Mouse (Mus musculus): ENCODE data around the gene Ptprh. TPM values are rescaled to one million over a fixed set of nuclear protein-coding genes. Genes with fewer than 3 reads are reported as not detected.

Gene Ptprh
- total and polyA plus RNA-seq, 3 experiments = not detected

GRCm38 (mm10) chr7:4556256-4557166 lies 47.3 kb downstream of the Ptprh start:
- H3K79me2 ChIP-seq (replicated peaks; ENCODE audit: control insufficient read depth, extremely low read depth, insufficient read depth, poor library complexity, severe bottlenecking) = no peaks in the 10 kb centered on the region
- TF ChIP-seq CHD1 (IDR thresholded peaks at IDR 0.05; ENCODE audit: low read depth, low read length) = no peak
- peak; percentile 48; the same call in 1 of the 2 replicates for TF ChIP-seq ELF1 (IDR thresholded peaks at IDR 0.05; ENCODE audit: low read depth, low read length)
- 0 out of 2 replicates have a peak, but pooled peaks have one; percentile 20 for TF ChIP-seq TCF12 (IDR thresholded peaks at IDR 0.05; ENCODE audit: low read depth, low read length)
- TF ChIP-seq IRF4 (IDR thresholded peaks at IDR 0.05; ENCODE audit: low read depth, low read length) = peak; percentile 32; the same call in 1 of the 2 replicates
- TF ChIP-seq RAD21 (IDR thresholded peaks at IDR 0.05; ENCODE audit: low read depth, low read length) = peak; percentile 99
- TF ChIP-seq CTCF (conservative IDR thresholded peaks at IDR 0.05 in 1 of 2, IDR thresholded peaks at IDR 0.05 in 1 of 2; ENCODE audit: low read depth in 2 of 2, low read length in 2 of 2) = peak; percentile 59 to 97
- TF ChIP-seq ZC3H11A (IDR thresholded peaks at IDR 0.05; ENCODE audit: low read depth, low read length) = peak; percentile 66
- no peak for TF ChIP-seq BHLHE40 (IDR thresholded peaks at IDR 0.05; ENCODE audit: low read depth, low read length)
- peak; percentile 91 for TF ChIP-seq SMC3 (IDR thresholded peaks at IDR 0.05; ENCODE audit: low read depth, low read length)
- no peaks in the 10 kb centered on the region for H3K9me3 ChIP-seq (replicated peaks; ENCODE audit: low read length)
- peaks cover 41% of the 10 kb centered on the region for H3K27me3 ChIP-seq (replicated peaks)
- H3K27ac ChIP-seq (ENCODE audit: insufficient read depth, low read depth) = no peak overlapping the region
- H3K4me3 ChIP-seq (replicated peaks in 1 of 3; ENCODE audit: low read depth in 2 of 3, low read length in 2 of 3, poor library complexity in 1 of 3) = no peak overlapping the region
- H3K4me2 ChIP-seq (ENCODE audit: insufficient read depth, low read depth, poor library complexity, severe bottlenecking) = peak overlapping the region; percentile 39; the same call in 1 of the 2 replicates
- dilution Hi-C loops (cut with MboI; ENCODE audit: extremely low pct_ligation_motif_present, extremely low pct_unique_long_range_greater_than_20kb, low sequenced_read_pairs) = no loop called here
- in situ Hi-C loops (cut with MboI; ENCODE audit: low pct_ligation_motif_present, low pct_unique_long_range_greater_than_20kb, low sequenced_read_pairs) = no loop called here
- H3K36me3 ChIP-seq (replicated peaks in 1 of 2; ENCODE audit: control insufficient read depth in 1 of 2, insufficient read depth in 1 of 2, low read length in 1 of 2) = no peaks in the 10 kb centered on the region
- DNase-seq (ENCODE audit: extremely low read depth) = peak; percentile 91
- H3K9ac ChIP-seq (ENCODE audit: insufficient read depth, low read depth) = no peak overlapping the region
- no peaks in the 10 kb centered on the region for H3K4me1 ChIP-seq (ENCODE audit: control insufficient read depth in 1 of 2, insufficient read depth in 2 of 2)

DNA sequence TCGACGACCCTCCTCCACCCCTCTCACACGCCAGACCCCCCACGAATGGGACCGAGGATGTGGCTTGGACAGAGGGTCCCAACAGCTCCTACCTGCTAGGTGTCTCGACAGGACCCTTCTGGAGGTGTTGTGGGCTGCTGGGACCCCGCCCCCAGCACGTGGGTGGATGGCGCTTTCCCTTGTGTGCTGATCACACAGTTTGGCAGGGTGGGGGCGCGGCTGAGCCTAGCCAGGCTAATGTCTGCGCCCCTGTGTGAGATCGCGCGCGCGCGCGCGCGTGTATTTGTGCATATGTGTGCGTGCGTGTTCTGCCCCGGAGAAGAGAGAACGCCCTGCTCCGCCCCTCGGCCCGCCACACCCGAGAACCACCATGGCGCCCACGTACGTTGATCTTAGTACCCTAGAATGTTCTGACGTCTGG lies 56.6 kb downstream of the Ptprh start, which contains the start of gene Syt5:
Syt5 (minus strand) TSS at position 321 of the 421 bp plus-strand sequence.
- Histone ChIP-seq H3K9ac (ENCODE audit: insufficient read depth, low read depth) (no peak within 1 kb of the TSS), H3K9me3 (replicated peaks; ENCODE audit: low read length) (no peaks in the 10 kb centered on the region), H3K36me3 (replicated peaks in 1 of 2; ENCODE audit: control insufficient read depth in 1 of 2, insufficient read depth in 1 of 2, low read length in 1 of 2) (no peaks in the 10 kb centered on the region), H3K4me2 (ENCODE audit: insufficient read depth, low read depth, poor library complexity, severe bottlenecking) (peak within 1 kb of the TSS; percentile 77), H3K4me3 (replicated peaks in 1 of 3; ENCODE audit: low read depth in 2 of 3, low read length in 2 of 3, poor library complexity in 1 of 3) (no peak within 1 kb of the TSS), H3K27me3 (replicated peaks) (peaks cover 51% of the 10 kb centered on the region), H3K4me1 (ENCODE audit: control insufficient read depth in 1 of 2, insufficient read depth in 2 of 2) (peaks cover 4 to 5% of the 10 kb centered on the region in 2 experiments; a peak in 3 of 4 replicates), H3K79me2 (replicated peaks; ENCODE audit: control insufficient read depth, extremely low read depth, insufficient read depth, poor library complexity, severe bottlenecking) (no peaks in the 10 kb centered on the region), H3K27ac (ENCODE audit: insufficient read depth, low read depth) (no peak within 1 kb of the TSS)
- DNase-seq (ENCODE audit: extremely low read depth) = no peak
- dilution Hi-C loops (cut with MboI; ENCODE audit: extremely low pct_ligation_motif_present, extremely low pct_unique_long_range_greater_than_20kb, low sequenced_read_pairs) (no loop called here), in situ Hi-C loops (cut with MboI; ENCODE audit: low pct_ligation_motif_present, low pct_unique_long_range_greater_than_20kb, low sequenced_read_pairs) (no loop called here)
- TF ChIP-seq MYC (IDR thresholded peaks at IDR 0.05; ENCODE audit: low read depth, low read length) (no peak), NRF1 (IDR thresholded peaks at IDR 0.05; ENCODE audit: low read depth, low read length) (peak; percentile 77)
